Mouse (Mus musculus) liver, adult 2 months (tissue): ENCODE results near the gene Pak7. TPM values are rescaled to one million over a fixed set of nuclear protein-coding genes. Genes with fewer than 3 reads are reported as not detected.
"Not testable (repeated sequence)": the region's sequence is repeated elsewhere in the genome, so short reads cannot be mapped to it uniquely, and the experiment has no call there.

Source experiments
- DNase-seq: peaks from one replicate; pipeline ENCODE4 v3.0.0-alpha.2; 2011; ENCODE audit warnings: low read depth, low spot score; ENCODE audit errors: extremely low read depth
- H3K27ac ChIP-seq: fragments of 200-500 bp; replicated peaks from 2 replicates; pipeline ENCODE4 v1.5.1; 2012; ENCODE audit warnings: low read depth, mild to moderate bottlenecking, control low read depth, inconsistent platforms, low read length; ENCODE audit not compliant: insufficient read depth
- H3K27me3 ChIP-seq: fragments of 200-500 bp; 2 replicates; pipeline ENCODE4 v1.6.1; 2012; ENCODE audit warnings: mild to moderate bottlenecking, moderate library complexity, low read length, inconsistent platforms; ENCODE audit not compliant: control insufficient read depth, insufficient read depth
- H3K36me3 ChIP-seq: fragments of 200-500 bp; 2 replicates; pipeline ENCODE4 v1.6.1; 2012; ENCODE audit warnings: low read length, inconsistent platforms; ENCODE audit not compliant: control insufficient read depth, insufficient read depth
- H3K4me1 ChIP-seq: fragments of 200-500 bp; 2 replicates; pipeline ENCODE4 v1.6.1; 2011; ENCODE audit warnings: low read length; ENCODE audit not compliant: control insufficient read depth, insufficient read depth
- H3K4me3 ChIP-seq: fragments of 200-500 bp; 2 replicates; pipeline ENCODE4 v1.5.1; 2011; ENCODE audit warnings: low read depth, mild to moderate bottlenecking, control low read depth, low read length, moderate library complexity; ENCODE audit not compliant: insufficient read depth
- H3K79me2 ChIP-seq: fragments of 200-500 bp; 2 replicates; pipeline ENCODE4 v1.6.1; 2012; ENCODE audit warnings: inconsistent platforms, mild to moderate bottlenecking, low read length, moderate library complexity; ENCODE audit not compliant: control insufficient read depth, insufficient read depth
- H3K9ac ChIP-seq: fragments of 200-500 bp; 2 replicates; pipeline ENCODE4 v1.6.1; 2012; ENCODE audit warnings: low read depth, mild to moderate bottlenecking, control low read depth, inconsistent platforms, low read length
- CTCF ChIP-seq: fragments of 200-500 bp; IDR thresholded peaks from 2 replicates; pipeline ENCODE4 v1.5.1; 2011; ENCODE audit warnings: low read depth, low read length, control low read depth
- POLR2A ChIP-seq: fragments of 200-500 bp; IDR thresholded peaks from 2 replicates; pipeline ENCODE4 v1.6.1; 2011; ENCODE audit warnings: low read length, control low read depth; ENCODE audit not compliant: insufficient read depth; ENCODE audit errors: extremely low read depth
- WGBS: fragments of 180-500 bp; shearing (Covaris S2); methylation state at CpG from one replicate; pipeline ENCODE4 v1.1.7; 2018; 5-methylcytosine and 5-hydroxymethylcytosine counted together
- polyA plus RNA-seq: library from polyadenylated mRNA; depleted of rRNA; stranded (reverse); fragments of >200 nt; gene quantifications from 2 replicates; pipeline ENCODE4 v1.2.3, GENCODE M21; 2012
- total RNA-seq: library from RNA; depleted of rRNA; stranded (reverse); fragments of >200 nt; gene quantifications from 2 replicates; pipeline ENCODE4 v1.2.3, GENCODE M21; 2014

Gene Pak7
- total and polyA plus RNA-seq, 2 experiments, result not detected

- Histone ChIP-seq H3K36me3 (no peaks in the 10 kb centered on the region), H3K4me1 (no peaks in the 10 kb centered on the region), H3K9ac (no peak overlapping the region), H3K4me3 (no peak overlapping the region), H3K79me2 (no peaks in the 10 kb centered on the region), H3K27me3 (no peaks in the 10 kb centered on the region), H3K27ac (no peak overlapping the region)
- 79% methylated on average over 1 of the region's 1 CpGs for WGBS
- no peak for DNase-seq
- TF ChIP-seq POLR2A (no peak), CTCF (no peak)
Measured at GRCm38 (mm10) chr2:136372361-136372760, 15.4 kb downstream of the Pak7 start.

GRCm38 (mm10) chr2:136351393-136352096 lies 36.2 kb downstream of the Pak7 start:
- TF ChIP-seq POLR2A (no peak), CTCF (no peak)
- H3K27ac ChIP-seq, result no peak overlapping the region
- no peaks in the 10 kb centered on the region for H3K27me3 ChIP-seq
- no peak overlapping the region for H3K9ac ChIP-seq
- H3K4me1 ChIP-seq, result no peaks in the 10 kb centered on the region
- H3K4me3 ChIP-seq, result no peak overlapping the region
- no peaks in the 10 kb centered on the region for H3K79me2 ChIP-seq
- no peaks in the 10 kb centered on the region for H3K36me3 ChIP-seq
- DNase-seq, result no peak
- WGBS, result 91% methylated on average over 2 of the region's 2 CpGs

- 83% methylated on average over 3 of the region's 3 CpGs for WGBS
- Histone ChIP-seq H3K27me3 (no peaks in the 10 kb centered on the region), H3K27ac (no peak overlapping the region), H3K4me3 (no peak overlapping the region), H3K79me2 (no peaks in the 10 kb centered on the region), H3K36me3 (no peaks in the 10 kb centered on the region), H3K4me1 (no peaks in the 10 kb centered on the region), H3K9ac (no peak overlapping the region)
- no peak for TF ChIP-seq POLR2A
- no peak for TF ChIP-seq CTCF
- DNase-seq, result no peak
Measured at GRCm38 (mm10) chr2:136350459-136350858, 37.3 kb downstream of the Pak7 start.

GRCm38 (mm10) chr2:136349671-136350275 lies 38.0 kb downstream of the Pak7 start:
- Histone ChIP-seq H3K27me3 (no peaks in the 10 kb centered on the region), H3K79me2 (no peaks in the 10 kb centered on the region), H3K4me1 (no peaks in the 10 kb centered on the region), H3K4me3 (no peak overlapping the region), H3K27ac (no peak overlapping the region), H3K36me3 (no peaks in the 10 kb centered on the region), H3K9ac (no peak overlapping the region)
- no peak for DNase-seq
- TF ChIP-seq CTCF (no peak), POLR2A (no peak)
- 80% methylated on average over 8 of the region's 8 CpGs for WGBS

- H3K27me3 ChIP-seq, H3K79me2 ChIP-seq, H3K9ac ChIP-seq, H3K36me3 ChIP-seq, H3K4me1 ChIP-seq, DNase-seq, H3K4me3 ChIP-seq, H3K27ac ChIP-seq: not testable (repeated sequence)
- 80% methylated on average over 4 of the region's 4 CpGs for WGBS
Measured at GRCm38 (mm10) chr2:136344240-136344780, 43.5 kb downstream of the Pak7 start.

- H3K27me3 ChIP-seq, result no peaks in the 10 kb centered on the region
- H3K4me3 ChIP-seq, result no peak overlapping the region
- no peaks in the 10 kb centered on the region for H3K36me3 ChIP-seq
- no peak for TF ChIP-seq POLR2A
- no peak for TF ChIP-seq CTCF
- H3K79me2 ChIP-seq, result no peaks in the 10 kb centered on the region
- WGBS, result 66% methylated on average over 1 of the region's 1 CpGs
- no peak for DNase-seq
- H3K4me1 ChIP-seq, result no peaks in the 10 kb centered on the region
- no peak overlapping the region for H3K9ac ChIP-seq
- no peak overlapping the region for H3K27ac ChIP-seq
Measured at GRCm38 (mm10) chr2:136329974-136330373, 57.8 kb downstream of the Pak7 start.
